Mouse (Mus musculus): ENCODE data around the gene Tgfbr1. TPM values are rescaled to one million over a fixed set of nuclear protein-coding genes. Genes with fewer than 3 reads are reported as not detected.

The Tgfbr1 gene
- polyA plus RNA-seq, 1 experiment from 2014 or later, result 24.6 TPM

- ATAC-seq (ENCODE audit: low FRiP score), result no peak
- Histone ChIP-seq H3K4me1 (no peaks in the 10 kb centered on the region), H3K27ac (replicated peaks) (no peak overlapping the region), H3K4me3 (replicated peaks) (no peak overlapping the region), H3K27me3 (replicated peaks) (no peaks in the 10 kb centered on the region), H3K9ac (replicated peaks) (no peak overlapping the region), H3K4me2 (no peak overlapping the region), H3K36me3 (peaks cover 20% of the 10 kb centered on the region), H3K9me3 (replicated peaks) (no peaks in the 10 kb centered on the region)
- WGBS, result 94% methylated on average over 4 of the region's 4 CpGs
Measured at GRCm38 (mm10) chr4:47400314-47400713, 47.3 kb downstream of the Tgfbr1 start.

GRCm38 (mm10) chr4:47402200-47402599 is 49.2 kb downstream of the Tgfbr1 start:
- Histone ChIP-seq H3K36me3 (peaks cover 19% of the 10 kb centered on the region), H3K9ac (replicated peaks) (no peak overlapping the region), H3K27ac (replicated peaks) (no peak overlapping the region), H3K4me1 (no peaks in the 10 kb centered on the region), H3K4me2 (no peak overlapping the region), H3K27me3 (replicated peaks) (no peaks in the 10 kb centered on the region), H3K4me3 (replicated peaks) (no peak overlapping the region), H3K9me3 (replicated peaks) (no peaks in the 10 kb centered on the region)
- no peak for ATAC-seq (ENCODE audit: low FRiP score)

GRCm38 (mm10) chr4:47404536-47404935 is 51.5 kb downstream of the Tgfbr1 start:
- no peak overlapping the region for H3K27ac ChIP-seq (replicated peaks)
- WGBS, result 81% methylated on average over 2 of the region's 2 CpGs
- ATAC-seq (ENCODE audit: low FRiP score), result no peak
- no peaks in the 10 kb centered on the region for H3K27me3 ChIP-seq (replicated peaks)
- no peak overlapping the region for H3K4me3 ChIP-seq (replicated peaks)
- no peak overlapping the region for H3K4me2 ChIP-seq
- no peaks in the 10 kb centered on the region for H3K4me1 ChIP-seq
- peaks cover 11% of the 10 kb centered on the region for H3K36me3 ChIP-seq
- H3K9me3 ChIP-seq (replicated peaks), result no peaks in the 10 kb centered on the region
- H3K9ac ChIP-seq (replicated peaks), result no peak overlapping the region

- Histone ChIP-seq H3K9me3 (replicated peaks) (no peaks in the 10 kb centered on the region), H3K4me2 (no peak overlapping the region), H3K4me1 (no peaks in the 10 kb centered on the region), H3K27me3 (replicated peaks) (no peaks in the 10 kb centered on the region), H3K9ac (replicated peaks) (no peak overlapping the region), H3K4me3 (replicated peaks) (no peak overlapping the region), H3K27ac (replicated peaks) (no peak overlapping the region), H3K36me3 (peaks cover 26% of the 10 kb centered on the region)
- no peak for ATAC-seq (ENCODE audit: low FRiP score)
- 100% methylated on average over 2 of the region's 2 CpGs for WGBS
Measured at GRCm38 (mm10) chr4:47407161-47407560, 54.1 kb downstream of the Tgfbr1 start.

- Histone ChIP-seq H3K9me3 (replicated peaks) (no peaks in the 10 kb centered on the region), H3K27ac (replicated peaks) (no peak overlapping the region), H3K4me1 (no peaks in the 10 kb centered on the region), H3K4me3 (replicated peaks) (no peak overlapping the region), H3K4me2 (no peak overlapping the region), H3K9ac (replicated peaks) (no peak overlapping the region), H3K27me3 (replicated peaks) (no peaks in the 10 kb centered on the region), H3K36me3 (no peaks in the 10 kb centered on the region)
- WGBS, result 74% methylated on average over 3 of the region's 3 CpGs
- no peak for ATAC-seq (ENCODE audit: low FRiP score)
Measured at GRCm38 (mm10) chr4:47417871-47418270, 64.8 kb downstream of the Tgfbr1 start.

GRCm38 (mm10) chr4:47419268-47419973 is 66.4 kb downstream of the Tgfbr1 start:
- no peak overlapping the region for H3K4me3 ChIP-seq (replicated peaks)
- H3K4me2 ChIP-seq, result no peak overlapping the region
- H3K9ac ChIP-seq (replicated peaks), result no peak overlapping the region
- H3K36me3 ChIP-seq, result no peaks in the 10 kb centered on the region
- H3K27ac ChIP-seq (replicated peaks), result no peak overlapping the region
- peak; percentile 15; the same call in 1 of the 2 replicates for ATAC-seq (ENCODE audit: low FRiP score)
- 26% methylated on average over 9 of the region's 9 CpGs for WGBS
- H3K9me3 ChIP-seq (replicated peaks), result no peaks in the 10 kb centered on the region
- 0 out of 2 replicates have a peak, but pooled peaks cover 6% of the 10 kb centered on the region for H3K4me1 ChIP-seq
- H3K27me3 ChIP-seq (replicated peaks), result no peaks in the 10 kb centered on the region

GRCm38 (mm10) chr4:47420191-47420590 is 67.2 kb downstream of the Tgfbr1 start:
- H3K4me2 ChIP-seq, result no peak overlapping the region
- H3K9ac ChIP-seq (replicated peaks), result no peak overlapping the region
- H3K4me3 ChIP-seq (replicated peaks), result no peak overlapping the region
- H3K36me3 ChIP-seq, result no peaks in the 10 kb centered on the region
- 32% methylated on average over 7 of the region's 7 CpGs for WGBS
- H3K27me3 ChIP-seq (replicated peaks), result no peaks in the 10 kb centered on the region
- H3K9me3 ChIP-seq (replicated peaks), result no peaks in the 10 kb centered on the region
- no peak for ATAC-seq (ENCODE audit: low FRiP score)
- H3K27ac ChIP-seq (replicated peaks), result no peak overlapping the region
- peaks cover 9% of the 10 kb centered on the region; the same call in 1 of the 2 replicates for H3K4me1 ChIP-seq

- Histone ChIP-seq H3K27ac (replicated peaks) (no peak overlapping the region), H3K27me3 (replicated peaks) (0 out of 2 replicates have a peak, but pooled peaks cover 3% of the 10 kb centered on the region), H3K36me3 (no peaks in the 10 kb centered on the region), H3K4me1 (peaks cover 10% of the 10 kb centered on the region; the same call in 1 of the 2 replicates), H3K4me3 (replicated peaks) (no peak overlapping the region), H3K4me2 (no peak overlapping the region), H3K9me3 (replicated peaks) (no peaks in the 10 kb centered on the region), H3K9ac (replicated peaks) (no peak overlapping the region)
- 31% methylated on average over 3 of the region's 3 CpGs for WGBS
- no peak for ATAC-seq (ENCODE audit: low FRiP score)
Measured at GRCm38 (mm10) chr4:47422194-47422593, 69.2 kb downstream of the Tgfbr1 start.

- no peak for ATAC-seq (ENCODE audit: low FRiP score)
- Histone ChIP-seq H3K36me3 (no peaks in the 10 kb centered on the region), H3K27me3 (replicated peaks) (0 out of 2 replicates have a peak, but pooled peaks cover 3% of the 10 kb centered on the region), H3K9me3 (replicated peaks) (no peaks in the 10 kb centered on the region), H3K4me3 (replicated peaks) (no peak overlapping the region), H3K9ac (replicated peaks) (no peak overlapping the region), H3K4me2 (no peak overlapping the region), H3K4me1 (peaks cover 10% of the 10 kb centered on the region; the same call in 1 of the 2 replicates), H3K27ac (replicated peaks) (no peak overlapping the region)
- 92% methylated on average over 3 of the region's 3 CpGs for WGBS
Measured at GRCm38 (mm10) chr4:47422946-47423345, 69.9 kb downstream of the Tgfbr1 start.

- no peaks in the 10 kb centered on the region for H3K9me3 ChIP-seq (replicated peaks)
- H3K4me2 ChIP-seq, result no peak overlapping the region
- 0 out of 2 replicates have a peak, but pooled peaks cover 3% of the 10 kb centered on the region for H3K27me3 ChIP-seq (replicated peaks)
- H3K27ac ChIP-seq (replicated peaks), result no peak overlapping the region
- no peak overlapping the region for H3K9ac ChIP-seq (replicated peaks)
- no peak overlapping the region for H3K4me3 ChIP-seq (replicated peaks)
- H3K36me3 ChIP-seq, result no peaks in the 10 kb centered on the region
- WGBS, result 5% methylated on average over 2 of the region's 2 CpGs
- ATAC-seq (ENCODE audit: low FRiP score), result peak; percentile 56
- peaks cover 10% of the 10 kb centered on the region; the same call in 1 of the 2 replicates for H3K4me1 ChIP-seq
Measured at GRCm38 (mm10) chr4:47424376-47424775, 71.4 kb downstream of the Tgfbr1 start.

- 84% methylated on average over 16 of the region's 16 CpGs for WGBS
- H3K36me3 ChIP-seq, result no peaks in the 10 kb centered on the region
- H3K4me1 ChIP-seq, result peaks cover 10% of the 10 kb centered on the region; the same call in 1 of the 2 replicates
- no peaks in the 10 kb centered on the region for H3K9me3 ChIP-seq (replicated peaks)
- no peak overlapping the region for H3K4me2 ChIP-seq
- H3K4me3 ChIP-seq (replicated peaks), result no peak overlapping the region
- H3K27ac ChIP-seq (replicated peaks), result no peak overlapping the region
- H3K9ac ChIP-seq (replicated peaks), result no peak overlapping the region
- H3K27me3 ChIP-seq (replicated peaks), result 0 out of 2 replicates have a peak, but pooled peaks cover 3% of the 10 kb centered on the region
- ATAC-seq (ENCODE audit: low FRiP score), result no peak
Measured at GRCm38 (mm10) chr4:47425247-47425830, 72.3 kb downstream of the Tgfbr1 start.

- Histone ChIP-seq H3K4me2 (no peak overlapping the region), H3K9me3 (replicated peaks) (no peaks in the 10 kb centered on the region), H3K9ac (replicated peaks) (no peak overlapping the region), H3K4me3 (replicated peaks) (no peak overlapping the region), H3K27me3 (replicated peaks) (0 out of 2 replicates have a peak, but pooled peaks cover 3% of the 10 kb centered on the region), H3K36me3 (no peaks in the 10 kb centered on the region), H3K4me1 (peaks cover 10% of the 10 kb centered on the region; the same call in 1 of the 2 replicates), H3K27ac (replicated peaks) (no peak overlapping the region)
- ATAC-seq (ENCODE audit: low FRiP score), result no peak
- WGBS, result 77% methylated on average over 3 of the region's 3 CpGs
Measured at GRCm38 (mm10) chr4:47427606-47428005, 74.6 kb downstream of the Tgfbr1 start.
